Mouse (Mus musculus) urinary bladder, postnatal 0 days (tissue): Measurements from ENCODE around the gene Gm21118. TPM values are rescaled to one million over a fixed set of nuclear protein-coding genes. Genes with fewer than 3 reads are reported as not detected.

ENCODE experiments used
- polyA plus RNA-seq: library from polyadenylated mRNA; unstranded; fragments of >200 nt; fragmentation: Nextera tagmentation; extraction: Ambion mirVana; gene quantifications from 2 replicates; pipeline ENCODE4 v1.2.1, GENCODE M21; 2015

Gene Gm21118
- not detected in 2 replicates for polyA plus RNA-seq

DNA sequence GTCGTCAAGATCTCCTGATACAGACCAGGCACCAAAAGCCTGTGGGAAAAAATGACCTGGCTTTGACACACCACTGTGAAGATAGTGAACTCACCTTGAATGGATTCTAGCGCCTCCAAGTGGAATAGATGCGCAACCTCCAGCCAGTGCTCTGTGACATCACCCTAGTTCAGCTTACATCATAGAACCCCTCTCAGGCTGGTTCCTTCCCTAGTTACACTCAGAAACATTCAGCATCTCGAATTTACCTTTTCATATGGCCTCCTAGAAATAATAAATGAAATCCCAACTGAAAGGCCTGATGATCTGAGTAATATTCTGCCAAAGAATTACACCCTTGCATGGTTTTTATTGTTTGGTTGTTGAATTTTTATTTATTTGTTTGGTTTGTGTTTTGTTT is at the start of gene Gm21118:
Gene Gm21118, minus strand, starts transcription at position 101 of the 400 bp plus-strand sequence.

DNA sequence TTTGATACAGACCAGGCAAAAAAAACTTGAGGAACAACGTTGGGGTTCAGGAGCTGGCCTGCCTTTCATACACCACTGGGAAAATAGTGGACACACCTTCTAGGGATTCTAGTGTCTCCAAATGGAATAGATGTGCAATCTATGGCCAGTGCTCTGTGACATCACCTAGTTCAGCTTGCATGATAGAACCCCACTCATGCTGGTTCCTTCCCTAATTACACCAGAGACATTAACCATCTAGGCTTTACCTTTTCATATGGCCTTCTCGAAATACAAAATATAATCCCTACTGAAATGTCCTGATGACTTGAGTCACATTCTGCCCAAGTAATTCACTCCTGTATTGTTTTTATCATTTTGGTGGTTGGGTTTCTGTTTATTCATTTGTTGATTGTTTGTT is 29.7 kb upstream of the Gm21118 start, which contains the start of the genes Gm29423 and Gm29644:
Gene Gm29423, minus strand, starts transcription at position 101 of the 400 bp plus-strand sequence.
Gene Gm29644, minus strand, starts transcription at position 157 of the 400 bp plus-strand sequence.

Other genes starting within 250 kb of the Gm21118 start
- not detected in 2 replicates for gene Gm29423, start 29.6 kb upstream of the Gm21118 start, polyA plus RNA-seq
- gene Gm29644, start 29.7 kb upstream of the Gm21118 start, polyA plus RNA-seq: not detected in 2 replicates
- not detected in 2 replicates for gene Gm20888, start 168.2 kb upstream of the Gm21118 start, polyA plus RNA-seq